Mouse (Mus musculus): ENCODE results near the gene Abca17. TPM values are rescaled to one million over a fixed set of nuclear protein-coding genes. Genes with fewer than 3 reads are reported as not detected.

Gene Abca17
- polyA plus RNA-seq, 1 experiment from 2014 or later: not detected

DNA sequence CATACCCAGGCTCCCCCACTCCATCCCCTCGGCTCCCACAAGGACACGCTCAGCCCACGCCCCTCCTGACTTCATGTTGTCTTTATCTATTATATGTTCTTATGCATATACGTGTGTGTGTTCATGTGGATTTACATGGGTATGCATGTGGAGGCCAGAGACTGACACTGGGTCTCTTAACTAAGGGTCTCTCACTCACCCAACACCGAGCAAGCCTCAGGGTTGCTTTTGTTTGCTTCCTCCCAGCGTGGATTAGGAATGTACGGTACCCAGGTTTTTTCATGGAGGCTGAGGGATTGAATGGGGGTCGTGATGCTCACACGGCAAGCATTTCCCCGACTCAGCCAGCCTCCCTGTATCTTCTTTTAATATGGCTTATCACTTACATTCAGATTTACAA lies 25.8 kb downstream of the Abca17 start:
- no peaks in the 10 kb centered on the region for H3K4me1 ChIP-seq (ENCODE audit: control insufficient read depth, insufficient read depth, low read length)
- H3K4me2 ChIP-seq (ENCODE audit: low read depth, severe bottlenecking): no peak overlapping the region
- ATAC-seq (ENCODE audit: insufficient number of reproducible peaks, low FRiP score, low TSS enrichment, low read depth) (no peak), DNase-seq (ENCODE audit: low spot score) (no peak)
- H3K27me3 ChIP-seq (ENCODE audit: control insufficient read depth, insufficient read depth, low read length): no peaks in the 10 kb centered on the region
- no peak overlapping the region for H3K4me3 ChIP-seq (ENCODE audit: low read depth, low read length)
- H3K9me3 ChIP-seq (ENCODE audit: control insufficient read depth, low read length): no peaks in the 10 kb centered on the region
- 88% methylated on average over 10 of the region's 10 CpGs for WGBS
- H3K27ac ChIP-seq (replicated peaks; ENCODE audit: low read depth, low read length): no peak overlapping the region
- no peak overlapping the region for H3K9ac ChIP-seq (ENCODE audit: low read length)
- H3K36me3 ChIP-seq (ENCODE audit: control insufficient read depth, insufficient read depth, low read length): no peaks in the 10 kb centered on the region

DNA sequence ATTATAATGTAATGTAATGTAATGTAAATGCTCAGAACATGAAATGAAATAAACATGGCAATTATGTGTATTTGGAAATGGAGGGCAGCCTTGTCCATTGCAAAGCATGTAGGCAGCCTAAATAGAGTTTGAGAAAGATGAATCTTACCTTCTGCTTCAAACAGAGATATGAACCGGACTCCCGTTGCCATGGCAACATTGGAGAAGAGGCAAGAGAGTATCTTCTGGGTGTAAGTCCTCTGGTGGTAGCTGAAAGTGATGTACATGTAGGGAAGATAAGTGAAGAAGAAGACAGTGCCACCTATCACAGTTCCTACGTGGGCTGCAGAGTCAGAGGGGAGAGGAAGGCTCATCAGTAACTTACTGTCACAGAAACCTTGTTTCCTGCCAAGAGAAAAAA lies 30.0 kb downstream of the Abca17 start:
- Histone ChIP-seq H3K4me3 (ENCODE audit: low read depth, low read length) (no peak overlapping the region), H3K9me3 (ENCODE audit: control insufficient read depth, low read length) (no peaks in the 10 kb centered on the region), H3K27me3 (ENCODE audit: control insufficient read depth, insufficient read depth, low read length) (no peaks in the 10 kb centered on the region), H3K27ac (replicated peaks; ENCODE audit: low read depth, low read length) (no peak overlapping the region), H3K9ac (ENCODE audit: low read length) (no peak overlapping the region), H3K4me1 (ENCODE audit: control insufficient read depth, insufficient read depth, low read length) (no peaks in the 10 kb centered on the region), H3K36me3 (ENCODE audit: control insufficient read depth, insufficient read depth, low read length) (no peaks in the 10 kb centered on the region), H3K4me2 (ENCODE audit: low read depth, severe bottlenecking) (no peak overlapping the region)
- ATAC-seq (ENCODE audit: insufficient number of reproducible peaks, low FRiP score, low TSS enrichment, low read depth): no peak
- WGBS: 87% methylated on average over 3 of the region's 3 CpGs
- no peak for DNase-seq (ENCODE audit: low spot score)

DNA sequence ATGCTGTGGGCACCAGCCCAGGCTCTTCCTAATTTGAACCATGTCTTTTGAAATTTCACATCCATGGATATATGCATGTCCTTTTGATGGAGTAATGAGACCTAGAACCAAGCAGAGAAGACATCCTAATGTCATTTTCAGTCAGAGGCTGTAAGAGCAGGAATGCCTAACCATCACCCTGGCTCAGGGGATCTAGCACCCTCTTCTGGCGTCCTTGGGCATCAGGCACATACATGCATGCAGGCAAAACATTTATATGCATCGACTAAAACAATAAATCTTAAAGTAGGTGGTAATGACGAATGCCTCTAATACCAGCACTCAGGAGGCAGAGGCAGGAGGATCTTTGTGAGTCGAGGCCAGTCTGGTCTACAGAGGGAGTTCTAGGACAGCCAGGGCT lies 43.4 kb downstream of the Abca17 start:
- Histone ChIP-seq H3K36me3 (ENCODE audit: control insufficient read depth, insufficient read depth, low read length) (no peaks in the 10 kb centered on the region), H3K4me2 (ENCODE audit: low read depth, severe bottlenecking) (no peak overlapping the region), H3K27me3 (ENCODE audit: control insufficient read depth, insufficient read depth, low read length) (no peaks in the 10 kb centered on the region), H3K4me3 (ENCODE audit: low read depth, low read length) (no peak overlapping the region), H3K27ac (replicated peaks; ENCODE audit: low read depth, low read length) (no peak overlapping the region), H3K9me3 (ENCODE audit: control insufficient read depth, low read length) (no peaks in the 10 kb centered on the region), H3K9ac (ENCODE audit: low read length) (no peak overlapping the region), H3K4me1 (ENCODE audit: control insufficient read depth, insufficient read depth, low read length) (no peaks in the 10 kb centered on the region)
- 58% methylated on average over 4 of the region's 4 CpGs for WGBS
- ATAC-seq (ENCODE audit: insufficient number of reproducible peaks, low FRiP score, low TSS enrichment, low read depth) (no peak), DNase-seq (ENCODE audit: low spot score) (no peak)

DNA sequence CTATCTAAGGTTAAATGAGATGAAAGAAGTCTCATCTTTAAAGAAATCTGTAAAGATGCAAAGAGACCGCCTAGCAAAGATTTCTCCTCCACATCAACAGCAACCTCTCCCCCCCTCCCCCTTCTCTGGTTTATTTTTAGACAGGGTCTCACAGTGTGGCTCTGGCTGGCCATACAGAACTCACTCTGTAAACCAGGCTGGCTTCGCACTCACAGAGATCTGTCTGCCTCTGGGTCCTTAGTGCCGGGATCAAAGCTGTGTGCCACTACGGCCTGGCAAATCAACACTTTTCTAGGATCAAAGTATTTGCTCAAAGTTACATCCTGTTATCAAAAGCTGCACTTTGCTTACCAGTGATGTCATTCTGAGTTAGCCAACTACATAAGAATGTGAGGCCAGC lies 50.2 kb downstream of the Abca17 start:
- H3K9me3 ChIP-seq (ENCODE audit: control insufficient read depth, low read length): no peaks in the 10 kb centered on the region
- H3K27ac ChIP-seq (replicated peaks; ENCODE audit: low read depth, low read length): no peak overlapping the region
- no peaks in the 10 kb centered on the region for H3K4me1 ChIP-seq (ENCODE audit: control insufficient read depth, insufficient read depth, low read length)
- ATAC-seq (ENCODE audit: insufficient number of reproducible peaks, low FRiP score, low TSS enrichment, low read depth) (no peak), DNase-seq (ENCODE audit: low spot score) (no peak)
- H3K36me3 ChIP-seq (ENCODE audit: control insufficient read depth, insufficient read depth, low read length): no peaks in the 10 kb centered on the region
- no peak overlapping the region for H3K4me2 ChIP-seq (ENCODE audit: low read depth, severe bottlenecking)
- no peaks in the 10 kb centered on the region for H3K27me3 ChIP-seq (ENCODE audit: control insufficient read depth, insufficient read depth, low read length)
- H3K4me3 ChIP-seq (ENCODE audit: low read depth, low read length): no peak overlapping the region
- WGBS: 75% methylated on average over 4 of the region's 4 CpGs
- H3K9ac ChIP-seq (ENCODE audit: low read length): no peak overlapping the region

DNA sequence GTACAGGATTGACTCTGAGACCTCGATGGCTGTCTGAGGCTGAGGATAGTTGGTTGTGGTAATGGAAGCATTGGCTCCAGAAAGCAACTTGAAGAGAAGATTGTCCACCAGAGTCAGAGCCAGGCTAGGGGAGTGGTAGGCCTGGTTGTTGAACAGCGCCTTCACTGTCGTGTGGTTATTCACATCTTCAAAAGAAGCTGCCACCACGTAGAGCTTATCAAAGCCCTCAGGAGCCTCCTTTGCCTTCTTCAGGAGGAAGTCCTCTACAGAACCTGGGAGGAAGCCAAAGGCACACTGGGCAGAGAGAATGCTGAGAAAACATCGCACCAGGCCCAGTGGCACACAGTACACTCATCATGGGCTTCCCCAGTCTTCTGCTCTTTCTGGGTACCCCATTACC lies 61.5 kb downstream of the Abca17 start:
- H3K9ac ChIP-seq (ENCODE audit: low read length): no peak overlapping the region
- no peak for ATAC-seq (ENCODE audit: insufficient number of reproducible peaks, low FRiP score, low TSS enrichment, low read depth)
- H3K27me3 ChIP-seq (ENCODE audit: control insufficient read depth, insufficient read depth, low read length): no peaks in the 10 kb centered on the region
- H3K36me3 ChIP-seq (ENCODE audit: control insufficient read depth, insufficient read depth, low read length): no peaks in the 10 kb centered on the region
- H3K4me1 ChIP-seq (ENCODE audit: control insufficient read depth, insufficient read depth, low read length): no peaks in the 10 kb centered on the region
- 79% methylated on average over 5 of the region's 5 CpGs for WGBS
- no peak overlapping the region for H3K27ac ChIP-seq (replicated peaks; ENCODE audit: low read depth, low read length)
- H3K9me3 ChIP-seq (ENCODE audit: control insufficient read depth, low read length): no peaks in the 10 kb centered on the region
- no peak overlapping the region for H3K4me2 ChIP-seq (ENCODE audit: low read depth, severe bottlenecking)
- DNase-seq (ENCODE audit: low spot score): no peak
- H3K4me3 ChIP-seq (ENCODE audit: low read depth, low read length): no peak overlapping the region

DNA sequence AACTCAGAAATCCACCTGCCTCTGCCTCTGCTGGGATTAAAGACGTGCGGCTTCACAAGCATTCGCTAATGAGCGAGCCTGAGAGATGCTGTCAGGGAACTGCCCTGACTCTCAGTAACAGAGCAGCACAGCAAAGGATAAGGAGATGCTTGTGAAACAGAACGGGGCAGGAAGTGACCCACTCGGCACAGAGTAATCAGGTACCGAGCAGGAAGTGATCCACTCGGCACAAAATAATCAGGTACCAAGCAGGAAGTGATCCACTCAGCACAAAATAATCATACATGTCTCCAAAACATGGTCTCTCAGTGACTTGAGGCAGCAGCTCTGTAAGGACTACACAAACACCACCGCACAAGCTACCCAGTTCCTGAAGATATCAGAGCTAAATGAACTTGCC lies 62.4 kb downstream of the Abca17 start:
- WGBS: 87% methylated on average over 9 of the region's 9 CpGs
- no peaks in the 10 kb centered on the region for H3K4me1 ChIP-seq (ENCODE audit: control insufficient read depth, insufficient read depth, low read length)
- no peak overlapping the region for H3K4me3 ChIP-seq (ENCODE audit: low read depth, low read length)
- H3K27ac ChIP-seq (replicated peaks; ENCODE audit: low read depth, low read length): no peak overlapping the region
- no peak overlapping the region for H3K9ac ChIP-seq (ENCODE audit: low read length)
- no peaks in the 10 kb centered on the region for H3K27me3 ChIP-seq (ENCODE audit: control insufficient read depth, insufficient read depth, low read length)
- no peaks in the 10 kb centered on the region for H3K9me3 ChIP-seq (ENCODE audit: control insufficient read depth, low read length)
- DNase-seq (ENCODE audit: low spot score) (no peak), ATAC-seq (ENCODE audit: insufficient number of reproducible peaks, low FRiP score, low TSS enrichment, low read depth) (no peak)
- H3K36me3 ChIP-seq (ENCODE audit: control insufficient read depth, insufficient read depth, low read length): no peaks in the 10 kb centered on the region
- H3K4me2 ChIP-seq (ENCODE audit: low read depth, severe bottlenecking): no peak overlapping the region

DNA sequence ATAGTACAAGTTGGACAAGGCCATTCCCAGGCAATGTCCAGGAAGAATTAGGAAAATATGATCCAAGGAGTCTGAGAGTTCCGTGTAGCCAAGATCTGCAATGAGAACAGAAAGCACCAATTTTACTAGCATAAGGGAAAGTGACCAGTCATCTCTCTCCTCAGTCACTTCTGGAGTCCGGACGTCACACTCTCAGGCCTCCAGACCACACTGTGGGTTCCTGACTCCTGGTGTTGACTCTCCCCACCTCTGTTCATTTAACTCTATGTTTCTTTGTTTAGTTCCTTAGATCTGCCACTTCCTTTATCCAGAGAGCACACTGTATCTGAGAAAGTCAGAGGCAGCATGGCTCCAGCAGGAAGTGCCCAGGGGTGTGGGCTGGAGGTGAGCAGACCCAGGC lies 65.2 kb downstream of the Abca17 start:
- Histone ChIP-seq H3K9ac (ENCODE audit: low read length) (no peak overlapping the region), H3K27me3 (ENCODE audit: control insufficient read depth, insufficient read depth, low read length) (no peaks in the 10 kb centered on the region), H3K4me3 (ENCODE audit: low read depth, low read length) (no peak overlapping the region), H3K36me3 (ENCODE audit: control insufficient read depth, insufficient read depth, low read length) (no peaks in the 10 kb centered on the region), H3K27ac (replicated peaks; ENCODE audit: low read depth, low read length) (no peak overlapping the region), H3K4me1 (ENCODE audit: control insufficient read depth, insufficient read depth, low read length) (no peaks in the 10 kb centered on the region), H3K9me3 (ENCODE audit: control insufficient read depth, low read length) (no peaks in the 10 kb centered on the region), H3K4me2 (ENCODE audit: low read depth, severe bottlenecking) (no peak overlapping the region)
- 82% methylated on average over 3 of the region's 3 CpGs for WGBS
- no peak for ATAC-seq (ENCODE audit: insufficient number of reproducible peaks, low FRiP score, low TSS enrichment, low read depth)
- DNase-seq (ENCODE audit: low spot score): no peak

DNA sequence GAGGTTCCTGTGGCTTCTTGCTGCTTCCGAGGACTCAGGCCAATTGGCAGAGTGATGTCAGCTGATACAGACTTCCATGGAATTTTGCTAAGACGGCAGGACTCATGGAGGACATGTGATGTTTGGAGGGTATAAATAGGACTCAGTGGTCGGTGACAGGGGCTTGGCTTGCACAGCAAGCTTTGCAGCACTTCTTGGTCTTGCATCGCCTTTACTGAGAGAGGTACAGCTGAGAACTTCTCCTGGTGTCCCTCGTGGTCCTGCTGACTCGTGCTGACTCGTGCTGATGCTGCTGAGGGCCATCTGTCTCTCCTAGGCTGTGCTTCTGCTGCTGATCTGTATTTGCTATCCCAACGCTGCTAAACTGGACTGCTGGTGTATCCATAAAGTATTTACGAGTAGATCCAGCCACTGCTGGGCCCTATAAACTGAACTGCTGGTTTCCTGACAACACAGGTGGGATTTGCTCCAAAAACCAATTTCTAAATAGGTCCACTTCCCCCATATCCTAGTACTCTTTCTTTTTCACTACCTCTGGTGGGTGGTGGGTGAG lies 67.5 kb downstream of the Abca17 start:
- Histone ChIP-seq H3K36me3 (ENCODE audit: control insufficient read depth, insufficient read depth, low read length) (no peaks in the 10 kb centered on the region), H3K4me2 (ENCODE audit: low read depth, severe bottlenecking) (no peak overlapping the region), H3K9ac (ENCODE audit: low read length) (no peak overlapping the region), H3K27ac (replicated peaks; ENCODE audit: low read depth, low read length) (no peak overlapping the region), H3K4me1 (ENCODE audit: control insufficient read depth, insufficient read depth, low read length) (no peaks in the 10 kb centered on the region), H3K9me3 (ENCODE audit: control insufficient read depth, low read length) (no peaks in the 10 kb centered on the region), H3K27me3 (ENCODE audit: control insufficient read depth, insufficient read depth, low read length) (no peaks in the 10 kb centered on the region), H3K4me3 (ENCODE audit: low read depth, low read length) (no peak overlapping the region)
- ATAC-seq (ENCODE audit: insufficient number of reproducible peaks, low FRiP score, low TSS enrichment, low read depth) (no peak), DNase-seq (ENCODE audit: low spot score) (peak; percentile 36)
- 69% methylated on average over 9 of the region's 9 CpGs for WGBS

DNA sequence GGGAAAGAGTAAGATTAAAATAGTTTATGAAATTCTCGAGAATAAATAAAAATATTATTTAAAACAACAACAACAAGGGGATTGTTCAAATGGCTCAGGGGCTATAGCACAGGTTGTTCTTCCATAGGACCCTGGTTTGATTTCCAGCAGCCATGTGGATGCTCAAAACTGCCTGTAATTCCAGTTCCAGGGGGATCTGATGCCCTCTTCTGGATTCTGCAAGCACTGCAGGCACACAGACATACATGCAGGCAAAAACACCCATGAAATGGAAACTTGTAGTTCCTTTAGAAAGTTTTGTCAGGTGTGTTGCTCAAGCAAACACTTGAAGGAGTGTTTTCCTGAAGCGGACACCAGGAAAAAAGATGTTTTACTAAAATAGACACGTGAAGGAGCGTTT lies 68.2 kb downstream of the Abca17 start:
- Histone ChIP-seq H3K36me3 (ENCODE audit: control insufficient read depth, insufficient read depth, low read length) (no peaks in the 10 kb centered on the region), H3K27ac (replicated peaks; ENCODE audit: low read depth, low read length) (no peak overlapping the region), H3K4me2 (ENCODE audit: low read depth, severe bottlenecking) (no peak overlapping the region), H3K9ac (ENCODE audit: low read length) (no peak overlapping the region), H3K4me1 (ENCODE audit: control insufficient read depth, insufficient read depth, low read length) (no peaks in the 10 kb centered on the region), H3K4me3 (ENCODE audit: low read depth, low read length) (no peak overlapping the region), H3K27me3 (ENCODE audit: control insufficient read depth, insufficient read depth, low read length) (no peaks in the 10 kb centered on the region), H3K9me3 (ENCODE audit: control insufficient read depth, low read length) (no peaks in the 10 kb centered on the region)
- ATAC-seq (ENCODE audit: insufficient number of reproducible peaks, low FRiP score, low TSS enrichment, low read depth) (no peak), DNase-seq (ENCODE audit: low spot score) (no peak)
- whole genome bisulfite sequencing: 77% methylated on average over 4 of the region's 4 CpGs
